Mouse (Mus musculus) adrenal gland, postnatal 4 days (tissue): ENCODE results near the gene Eif2ak1. TPM values are rescaled to one million over a fixed set of nuclear protein-coding genes. Genes with fewer than 3 reads are reported as not detected.

Experiments
- DNase-seq, 2 experiments: peaks; one replicate each; pipeline ENCODE4 v3.0.0; 2021 to 2022; ENCODE audit warnings: low spot score in 2 of 2, mixed read lengths in 2 of 2
- total RNA-seq, 2 experiments: library from RNA; stranded (reverse); gene quantifications; 2 replicates each; pipeline ENCODE4 v1.2.3; 2021

The Eif2ak1 gene
- total RNA-seq, 2 experiments from 2014 or later, result 39.8 to 42.7 TPM

GRCm38 (mm10) chr5:143943231-143944125 lies 125.9 kb downstream of the Eif2ak1 start:
- no peak for DNase-seq

- DNase-seq, result no peak
Observed at GRCm38 (mm10) chr5:143948361-143948760, 130.8 kb downstream of the Eif2ak1 start.

DNA sequence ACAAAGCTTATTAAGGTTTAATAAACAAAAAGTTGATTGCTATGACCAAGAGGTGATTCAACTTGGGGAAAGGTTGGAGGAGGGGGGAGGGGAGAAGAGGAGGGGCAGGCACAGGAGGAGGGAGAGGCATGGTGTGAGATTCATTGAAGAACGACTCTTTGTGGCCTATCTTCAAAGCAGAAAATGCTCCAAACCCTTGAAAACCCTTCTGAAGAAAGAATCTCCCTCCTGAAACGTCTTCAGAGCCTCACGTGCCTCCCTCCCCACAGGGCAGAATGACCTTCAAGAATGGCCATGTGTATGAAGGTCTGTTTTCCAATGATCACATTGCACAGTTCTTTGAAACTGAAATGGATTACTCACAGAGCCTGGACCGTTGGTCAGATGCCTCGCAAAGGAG lies 132.4 kb downstream of the Eif2ak1 start:
- no peak for DNase-seq

Other genes starting within 250 kb of the Eif2ak1 start
- 100 to 1,000 TPM; 195 to 200 TPM for gene Cyth3, start 195.3 kb upstream of the Eif2ak1 start, total RNA-seq
- gene Usp42, start 85.5 kb upstream of the Eif2ak1 start, total RNA-seq, result 10 to 100 TPM; 21.2 to 22.3 TPM
- under 1 TPM; 0.20 to 0.28 TPM for gene Ankrd61, start 79.9 kb downstream of the Eif2ak1 start, total RNA-seq
- gene Aimp2, start 92.1 kb downstream of the Eif2ak1 start, total RNA-seq, result 10 to 100 TPM; 36.1 to 39.7 TPM
- 10 to 100 TPM; 21.3 to 21.8 TPM for gene Pms2, start 92.2 kb downstream of the Eif2ak1 start, total RNA-seq
- gene Gm42421, start 110.4 kb downstream of the Eif2ak1 start, total RNA-seq, result under 1 TPM; 0.79 to 0.98 TPM
- gene Rsph10b, start 115.2 kb downstream of the Eif2ak1 start, total RNA-seq, result 1 to 10 TPM; 1.6 to 3.4 TPM
- gene Ccz1, start 197.1 kb downstream of the Eif2ak1 start, total RNA-seq, result 10 to 100 TPM; 74.8 to 76.8 TPM
- gene Ocm, start 208.9 kb downstream of the Eif2ak1 start, total RNA-seq, result not detected